Mouse (Mus musculus) heart, postnatal 0 days (tissue): Measurements from ENCODE around the gene Gm38431. TPM values are rescaled to one million over a fixed set of nuclear protein-coding genes. Genes with fewer than 3 reads are reported as not detected.

Experiments
- ATAC-seq: fragments of 200-750 bp; cut with Nextera tagmentation; 2 replicates; pipeline ENCODE4 v1.8.0; 2017; ENCODE audit warnings: low read depth, moderate number of reproducible peaks, moderate library complexity; ENCODE audit not compliant: insufficient read depth
- DNase-seq: peaks from one replicate; pipeline ENCODE4 v3.0.0-alpha.2; 2016; ENCODE audit warnings: low spot score
- H3K27ac ChIP-seq: fragments of 300-500 bp; sonication (generic); 2 replicates; pipeline ENCODE4 v1.5.1; 2014; ENCODE audit warnings: low read depth, mild to moderate bottlenecking
- H3K27me3 ChIP-seq: fragments of 300-500 bp; sonication (generic); 2 replicates; pipeline ENCODE4 v1.6.1; 2014; ENCODE audit warnings: low read length, mixed read lengths; ENCODE audit not compliant: control insufficient read depth, insufficient read depth
- H3K36me3 ChIP-seq: fragments of 300-500 bp; sonication (generic); replicated peaks from 2 replicates; pipeline ENCODE4 v1.6.1; 2014; ENCODE audit warnings: low read length, mixed read lengths; ENCODE audit not compliant: control insufficient read depth, insufficient read depth
- H3K4me1 ChIP-seq: fragments of 300-500 bp; sonication (generic); 2 replicates; pipeline ENCODE4 v1.6.1; 2014; ENCODE audit warnings: antibody characterized with exemption; ENCODE audit not compliant: control insufficient read depth, insufficient read depth
- H3K4me2 ChIP-seq: fragments of 300-500 bp; sonication (generic); 2 replicates; pipeline ENCODE4 v1.6.1; 2014; ENCODE audit warnings: low read depth, mild to moderate bottlenecking, low read length, moderate library complexity
- H3K4me3 ChIP-seq: fragments of 300-500 bp; sonication (generic); 2 replicates; pipeline ENCODE4 v1.5.1; 2014; ENCODE audit warnings: low read depth, low read length
- H3K9ac ChIP-seq: fragments of 300-500 bp; sonication (generic); replicated peaks from 2 replicates; pipeline ENCODE4 v1.6.1; 2014; ENCODE audit warnings: low read depth, low read length, mixed read lengths
- H3K9me3 ChIP-seq: fragments of 300-500 bp; sonication (generic); replicated peaks from 2 replicates; pipeline ENCODE4 v1.6.1; 2016; ENCODE audit warnings: low read length; ENCODE audit not compliant: control insufficient read depth
- CTCF ChIP-seq: IDR thresholded peaks from 2 replicates; pipeline ENCODE4 v1.5.1; 2016; ENCODE audit warnings: antibody characterized with exemption, control low read depth, low read depth
- EP300 ChIP-seq: IDR thresholded peaks from 2 replicates; pipeline ENCODE4 v1.6.1; 2016; ENCODE audit warnings: antibody characterized with exemption, low read depth
- WGBS: fragments of 180-500 bp; shearing (Covaris S2); extraction: QIAGEN DNeasy Blood & Tissue Kit; methylation state at CpG from one replicate; pipeline ENCODE4 v1.1.7; 2014; 5-methylcytosine and 5-hydroxymethylcytosine counted together
- microRNA counts: library from miRNA; unstranded; fragments of <30 nt; microRNA quantifications from one replicate; lab custom pipeline; 2015
- microRNA-seq: library from miRNA; unstranded; fragments of <30 nt; microRNA quantifications from one replicate; pipeline ENCODE4, GENCODE M21; 2016
- polyA plus RNA-seq: library from polyadenylated mRNA; unstranded; fragments of >200 nt; fragmentation: Nextera tagmentation; extraction: Ambion mirVana; gene quantifications from 2 replicates; pipeline ENCODE4 v1.2.1, GENCODE M21; 2015
- total RNA-seq: library from RNA; depleted of rRNA; stranded (reverse); fragments of >200 nt; gene quantifications from 2 replicates; pipeline ENCODE4 v1.2.3, GENCODE M21; 2014; ENCODE audit warnings: low replicate concordance; rRNA removed

The Gm38431 gene
- total and polyA plus RNA-seq, 2 experiments from 2014 or later: 0.34 to 1.6 TPM

GRCm38 (mm10) chr9:21026849-21027248 lies 64.9 kb downstream of the Gm38431 start:
- Histone ChIP-seq H3K27ac (no peak overlapping the region), H3K4me3 (no peak overlapping the region), H3K4me1 (peaks cover 23% of the 10 kb centered on the region), H3K27me3 (peaks cover 13% of the 10 kb centered on the region), H3K9ac (no peak overlapping the region), H3K36me3 (0 out of 2 replicates have a peak, but pooled peaks cover 5% of the 10 kb centered on the region), H3K4me2 (no peak overlapping the region), H3K9me3 (no peaks in the 10 kb centered on the region)
- ATAC-seq (no peak), DNase-seq (no peak)
- WGBS: 80% methylated on average over 12 of the region's 12 CpGs
- TF ChIP-seq CTCF (no peak), EP300 (no peak)

GRCm38 (mm10) chr9:21025258-21025810 lies 66.5 kb downstream of the Gm38431 start:
- peaks cover 11% of the 10 kb centered on the region; the same call in 1 of the 2 replicates for H3K27me3 ChIP-seq

GRCm38 (mm10) chr9:21022726-21023125 lies 69.1 kb downstream of the Gm38431 start:
- DNase-seq: no peak
- Histone ChIP-seq H3K36me3 (0 out of 2 replicates have a peak, but pooled peaks cover under 1% of the 10 kb centered on the region), H3K4me1 (no peaks in the 10 kb centered on the region), H3K27ac (no peak overlapping the region), H3K9me3 (no peaks in the 10 kb centered on the region), H3K27me3 (peaks cover 5% of the 10 kb centered on the region; the same call in 1 of the 2 replicates), H3K4me3 (no peak overlapping the region), H3K4me2 (no peak overlapping the region), H3K9ac (no peak overlapping the region)
- no peak for ATAC-seq
- no peak for TF ChIP-seq EP300
- peak; percentile 22; the same call in 1 of the 2 replicates for TF ChIP-seq CTCF
- WGBS: 64% methylated on average over 1 of the region's 1 CpGs

More at GRCm38 (mm10) chr9:21025258-21025810, 66.5 kb downstream of the Gm38431 start:
- Histone ChIP-seq H3K9me3 (no peaks in the 10 kb centered on the region), H3K4me3 (no peak overlapping the region), H3K27ac (no peak overlapping the region), H3K4me1 (peaks cover 15% of the 10 kb centered on the region), H3K9ac (no peak overlapping the region), H3K36me3 (0 out of 2 replicates have a peak, but pooled peaks cover 5% of the 10 kb centered on the region), H3K4me2 (no peak overlapping the region)
- WGBS: 66% methylated on average over 19 of the region's 19 CpGs
- ATAC-seq (no peak), DNase-seq (no peak)
- TF ChIP-seq EP300: no peak
- no peak for TF ChIP-seq CTCF

GRCm38 (mm10) chr9:21022288-21022687 lies 69.5 kb downstream of the Gm38431 start:
- no peak for DNase-seq
- H3K9ac ChIP-seq: no peak overlapping the region
- H3K4me1 ChIP-seq: no peaks in the 10 kb centered on the region; the same call in 1 of the 2 replicates
- ATAC-seq: no peak
- H3K9me3 ChIP-seq: no peaks in the 10 kb centered on the region
- no peaks in the 10 kb centered on the region for H3K36me3 ChIP-seq
- no peak for TF ChIP-seq EP300
- TF ChIP-seq CTCF: no peak
- no peak overlapping the region for H3K4me3 ChIP-seq
- H3K27ac ChIP-seq: no peak overlapping the region
- WGBS: 57% methylated on average over 6 of the region's 6 CpGs
- H3K4me2 ChIP-seq: no peak overlapping the region
- peaks cover 6% of the 10 kb centered on the region; the same call in 1 of the 2 replicates for H3K27me3 ChIP-seq

GRCm38 (mm10) chr9:21021363-21021762 lies 70.4 kb downstream of the Gm38431 start:
- TF ChIP-seq EP300: no peak
- TF ChIP-seq CTCF: no peak
- peaks cover 13% of the 10 kb centered on the region for H3K27me3 ChIP-seq
- H3K36me3 ChIP-seq: no peaks in the 10 kb centered on the region
- no peak overlapping the region for H3K9ac ChIP-seq
- no peak for ATAC-seq
- H3K4me2 ChIP-seq: no peak overlapping the region
- DNase-seq: no peak
- no peaks in the 10 kb centered on the region for H3K9me3 ChIP-seq
- H3K27ac ChIP-seq: no peak overlapping the region
- H3K4me1 ChIP-seq: no peaks in the 10 kb centered on the region; the same call in 1 of the 2 replicates
- WGBS: 74% methylated on average over 3 of the region's 3 CpGs
- H3K4me3 ChIP-seq: no peak overlapping the region

- H3K4me2 ChIP-seq: no peak overlapping the region
- no peaks in the 10 kb centered on the region for H3K36me3 ChIP-seq
- H3K9me3 ChIP-seq: no peaks in the 10 kb centered on the region
- H3K4me3 ChIP-seq: no peak overlapping the region
- 63% methylated on average over 2 of the region's 2 CpGs for WGBS
- peaks cover 28% of the 10 kb centered on the region for H3K27me3 ChIP-seq
- TF ChIP-seq EP300 (no peak), CTCF (no peak)
- H3K9ac ChIP-seq: no peak overlapping the region
- DNase-seq (no peak), ATAC-seq (no peak)
- no peaks in the 10 kb centered on the region; the same call in 1 of the 2 replicates for H3K4me1 ChIP-seq
- no peak overlapping the region for H3K27ac ChIP-seq
Measured at GRCm38 (mm10) chr9:21018600-21018999, 73.2 kb downstream of the Gm38431 start.

MicroRNAs within 50 kb of the gene (microRNA counts, 519-probe panel; counts per million panel counts)
- microRNA mmu-miR-1900 (lab: Ali Mortazavi, UCI): not detected

Small RNA genes lying within 50 kb of the gene (microRNA-seq; reads per million reads assigned to microRNA genes)
- gene Mir1900 (not detected), gene Mir7082 (not detected)

Other genes with a start within 250 kb of the Gm38431 start
- 4.0 and 6.8 TPM in 2 replicates for gene A230050P20Rik, start 223.4 kb downstream of the Gm38431 start, total RNA-seq
- gene A230050P20Rik, start 223.4 kb downstream of the Gm38431 start, polyA plus RNA-seq: 4.9 and 5.3 TPM in 2 replicates
- 0.43 TPM in 1 of 2 replicates, not detected in the other for gene Angptl6, start 212.3 kb downstream of the Gm38431 start, total RNA-seq
- 2.0 and 2.3 TPM in 2 replicates for gene Angptl6, start 212.3 kb downstream of the Gm38431 start, polyA plus RNA-seq
- 17.4 and 21.2 TPM in 2 replicates for gene Ppan, start 203.8 kb downstream of the Gm38431 start, total RNA-seq
- 15.2 and 16.9 TPM in 2 replicates for gene Ppan, start 203.8 kb downstream of the Gm38431 start, polyA plus RNA-seq
- gene Eif3g, start 193.4 kb downstream of the Gm38431 start, total RNA-seq: 74.5 and 86.8 TPM in 2 replicates
- gene Eif3g, start 193.4 kb downstream of the Gm38431 start, polyA plus RNA-seq: 161 and 172 TPM in 2 replicates
- gene Dnmt1, start 132.1 kb downstream of the Gm38431 start, total RNA-seq: 27.4 and 56.9 TPM in 2 replicates
- 15.4 and 16.1 TPM in 2 replicates for gene Dnmt1, start 132.1 kb downstream of the Gm38431 start, polyA plus RNA-seq
- 6.9 and 7.4 TPM in 2 replicates for gene S1pr2, start 115.2 kb downstream of the Gm38431 start, total RNA-seq
- 8.5 and 8.6 TPM in 2 replicates for gene S1pr2, start 115.2 kb downstream of the Gm38431 start, polyA plus RNA-seq
- gene Mrpl4, start 89.3 kb downstream of the Gm38431 start, total RNA-seq: 239 and 285 TPM in 2 replicates
- 193 and 195 TPM in 2 replicates for gene Mrpl4, start 89.3 kb downstream of the Gm38431 start, polyA plus RNA-seq
- gene Icam1, start 76.0 kb downstream of the Gm38431 start, total RNA-seq: 16.2 and 19.1 TPM in 2 replicates
- gene Icam1, start 76.0 kb downstream of the Gm38431 start, polyA plus RNA-seq: 9.0 and 10.6 TPM in 2 replicates
- gene Icam4, start 62.6 kb downstream of the Gm38431 start, total RNA-seq: 2.4 TPM in 1 of 2 replicates, not detected in the other
- 1.3 and 1.6 TPM in 2 replicates for gene Icam4, start 62.6 kb downstream of the Gm38431 start, polyA plus RNA-seq
- not detected in 2 replicates for gene Icam5, start 59.9 kb downstream of the Gm38431 start, total RNA-seq
- 0.04 TPM in 1 of 2 replicates, not detected in the other for gene Icam5, start 59.9 kb downstream of the Gm38431 start, polyA plus RNA-seq
- not detected in 2 replicates for gene Zglp1, start 24.9 kb downstream of the Gm38431 start, total RNA-seq
- 0.30 TPM in 1 of 2 replicates, not detected in the other for gene Zglp1, start 24.9 kb downstream of the Gm38431 start, polyA plus RNA-seq
- gene Gm49373, start 18.9 kb downstream of the Gm38431 start, total RNA-seq: 0.23 TPM in 1 of 2 replicates, not detected in the other
- 0.12 and 0.18 TPM in 2 replicates for gene Gm49373, start 18.9 kb downstream of the Gm38431 start, polyA plus RNA-seq
- gene Fdx1l, start 18.4 kb downstream of the Gm38431 start, total RNA-seq: 63.8 and 79.5 TPM in 2 replicates
- gene Fdx1l, start 18.4 kb downstream of the Gm38431 start, polyA plus RNA-seq: 51.1 and 51.6 TPM in 2 replicates
- gene Raver1, start within 50 bp of the Gm38431 start, total RNA-seq: 40.8 and 48.3 TPM in 2 replicates
- gene Raver1, start within 50 bp of the Gm38431 start, polyA plus RNA-seq: 15.5 and 15.9 TPM in 2 replicates
- gene Tyk2, start 39.2 kb upstream of the Gm38431 start, total RNA-seq: 16.7 and 17.9 TPM in 2 replicates
- gene Tyk2, start 39.2 kb upstream of the Gm38431 start, polyA plus RNA-seq: 7.7 and 8.3 TPM in 2 replicates
- 32.9 and 50.1 TPM in 2 replicates for gene Cdc37, start 58.0 kb upstream of the Gm38431 start, total RNA-seq
- gene Cdc37, start 58.0 kb upstream of the Gm38431 start, polyA plus RNA-seq: 176 and 183 TPM in 2 replicates
- 10.2 and 14.6 TPM in 2 replicates for gene Pde4a, start 73.7 kb upstream of the Gm38431 start, total RNA-seq
- 16.6 and 17.5 TPM in 2 replicates for gene Pde4a, start 73.7 kb upstream of the Gm38431 start, polyA plus RNA-seq
- gene Keap1, start 147.4 kb upstream of the Gm38431 start, total RNA-seq: 67.9 and 79.0 TPM in 2 replicates
- 42.7 and 45.7 TPM in 2 replicates for gene Keap1, start 147.4 kb upstream of the Gm38431 start, polyA plus RNA-seq
- not detected in 2 replicates for gene S1pr5, start 156.4 kb upstream of the Gm38431 start, total RNA-seq
- 0.10 and 0.15 TPM in 2 replicates for gene S1pr5, start 156.4 kb upstream of the Gm38431 start, polyA plus RNA-seq
- gene Atg4d, start 173.3 kb upstream of the Gm38431 start, total RNA-seq: 41.2 and 67.4 TPM in 2 replicates
- 53.6 and 56.1 TPM in 2 replicates for gene Atg4d, start 173.3 kb upstream of the Gm38431 start, polyA plus RNA-seq
- 7.0 and 16.3 TPM in 2 replicates for gene Kri1, start 196.0 kb upstream of the Gm38431 start, total RNA-seq
- 5.9 and 9.1 TPM in 2 replicates for gene Kri1, start 196.0 kb upstream of the Gm38431 start, polyA plus RNA-seq
- 67.4 and 103 TPM in 2 replicates for gene Cdkn2d, start 199.4 kb upstream of the Gm38431 start, total RNA-seq
- gene Cdkn2d, start 199.4 kb upstream of the Gm38431 start, polyA plus RNA-seq: 65.8 and 67.5 TPM in 2 replicates
- gene Ap1m2, start 220.3 kb upstream of the Gm38431 start, total RNA-seq: 0.46 and 0.57 TPM in 2 replicates
- 0.15 TPM in 1 of 2 replicates, not detected in the other for gene Ap1m2, start 220.3 kb upstream of the Gm38431 start, polyA plus RNA-seq
- gene Slc44a2, start 228.7 kb upstream of the Gm38431 start, total RNA-seq: 44.0 and 84.8 TPM in 2 replicates
- 45.0 and 46.5 TPM in 2 replicates for gene Slc44a2, start 228.7 kb upstream of the Gm38431 start, polyA plus RNA-seq